Mouse (Mus musculus): ENCODE data around the gene Mrpl54. TPM values are rescaled to one million over a fixed set of nuclear protein-coding genes. Genes with fewer than 3 reads are reported as not detected.

The Mrpl54 gene
- polyA plus RNA-seq, 1 experiment from 2014 or later, result 249 TPM

DNA sequence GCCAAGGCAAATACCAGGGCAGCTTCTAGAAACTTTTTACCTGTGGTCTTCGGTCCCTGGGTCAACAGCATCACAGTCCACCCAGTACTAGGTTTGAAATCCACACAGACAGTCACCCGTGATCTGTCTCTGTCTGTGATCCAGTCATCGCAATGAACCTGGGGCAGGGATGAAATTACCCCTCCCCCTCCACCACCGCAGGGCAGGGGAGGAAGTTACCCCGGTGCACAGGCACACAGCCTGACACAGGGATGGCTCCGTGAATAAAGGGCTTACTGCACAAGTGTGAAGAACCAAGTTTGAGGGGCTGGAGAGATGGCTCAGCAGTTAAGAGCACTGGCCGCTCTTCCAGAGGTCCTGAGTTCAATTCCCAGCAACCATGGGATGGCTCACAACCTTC, 37.0 kb upstream of the Mrpl54 start:
- Histone ChIP-seq H3K4me3 (ENCODE audit: low read length) (no peak overlapping the region), H3K27ac (ENCODE audit: low read length) (no peak overlapping the region; the same call in 1 of the 2 replicates), H3K4me1 (ENCODE audit: control insufficient read depth, insufficient read depth, low read length) (peaks cover 56% of the 10 kb centered on the region), H3K27me3 (replicated peaks; ENCODE audit: control insufficient read depth, insufficient read depth, low read length) (no peaks in the 10 kb centered on the region), H3K9ac (ENCODE audit: low read depth, low read length) (peak overlapping the region; percentile 53; the same call in 1 of the 2 replicates), H3K4me2 (ENCODE audit: low read depth, low read length) (no peak overlapping the region), H3K9me3 (ENCODE audit: control insufficient read depth, low read length) (no peaks in the 10 kb centered on the region), H3K36me3 (ENCODE audit: control insufficient read depth, insufficient read depth, low read length) (peaks cover 22% of the 10 kb centered on the region)
- ATAC-seq, result no peak
- WGBS, result 75% methylated on average over 7 of the region's 7 CpGs

DNA sequence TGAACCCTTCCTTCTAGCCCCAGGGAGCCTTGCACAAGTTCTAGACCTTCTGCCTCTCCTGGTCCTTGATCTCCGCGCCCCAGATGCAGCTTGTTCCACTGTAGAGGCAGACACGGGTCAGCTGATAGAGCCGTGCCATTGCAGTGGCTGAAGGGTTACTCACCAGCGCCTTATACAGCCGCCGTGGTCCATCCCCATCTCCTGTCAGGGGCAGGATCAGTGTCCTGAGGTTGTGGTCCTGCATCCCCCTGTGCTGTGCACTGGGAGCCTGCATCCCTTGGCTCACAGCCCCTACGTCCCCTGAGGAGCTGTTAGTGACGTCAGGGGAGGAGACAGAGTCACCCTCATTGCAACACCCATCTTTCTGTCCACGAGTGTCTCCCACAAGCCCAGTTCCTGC, 36.5 kb upstream of the Mrpl54 start:
- WGBS, result 65% methylated on average over 10 of the region's 10 CpGs
- H3K4me1 ChIP-seq (ENCODE audit: control insufficient read depth, insufficient read depth, low read length), result peaks cover 58% of the 10 kb centered on the region

DNA sequence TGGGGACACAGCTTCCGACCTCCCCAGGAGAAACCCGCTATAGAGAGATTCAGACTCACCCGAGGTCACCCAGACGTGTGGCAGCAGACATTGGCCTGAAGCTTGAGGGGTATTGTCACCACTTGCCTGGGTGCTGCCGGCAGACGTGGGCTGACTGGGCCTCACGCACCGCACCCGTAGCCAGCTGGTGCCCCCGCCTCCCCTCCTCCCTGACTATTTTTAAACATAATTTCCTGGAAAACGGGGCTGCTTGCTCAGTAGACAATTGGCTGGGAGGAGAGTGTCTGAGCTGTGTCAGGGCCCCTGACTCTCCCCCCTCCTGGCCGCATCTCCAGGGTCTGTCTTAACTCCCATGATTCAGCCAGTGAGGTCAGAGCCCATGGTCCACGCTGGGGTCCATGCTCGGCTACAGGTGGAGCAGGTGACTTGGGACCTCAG, 36.1 kb upstream of the Mrpl54 start:
- H3K4me1 ChIP-seq (ENCODE audit: control insufficient read depth, insufficient read depth, low read length), result peaks cover 63% of the 10 kb centered on the region
- H3K9ac ChIP-seq (ENCODE audit: low read depth, low read length), result peak overlapping the region; percentile 53
- H3K36me3 ChIP-seq (ENCODE audit: control insufficient read depth, insufficient read depth, low read length), result peaks cover 15% of the 10 kb centered on the region

More for the DNA sequence above, 36.5 kb upstream of the Mrpl54 start:
- Histone ChIP-seq H3K9me3 (ENCODE audit: control insufficient read depth, low read length) (no peaks in the 10 kb centered on the region), H3K27me3 (replicated peaks; ENCODE audit: control insufficient read depth, insufficient read depth, low read length) (no peaks in the 10 kb centered on the region), H3K36me3 (ENCODE audit: control insufficient read depth, insufficient read depth, low read length) (peaks cover 20% of the 10 kb centered on the region), H3K4me2 (ENCODE audit: low read depth, low read length) (peak overlapping the region; percentile 33; the same call in 1 of the 2 replicates), H3K27ac (ENCODE audit: low read length) (peak overlapping the region; percentile 40; the same call in 1 of the 2 replicates), H3K9ac (ENCODE audit: low read depth, low read length) (peak overlapping the region; percentile 53; the same call in 1 of the 2 replicates), H3K4me3 (ENCODE audit: low read length) (no peak overlapping the region)
- peak; percentile 9 for ATAC-seq

DNA sequence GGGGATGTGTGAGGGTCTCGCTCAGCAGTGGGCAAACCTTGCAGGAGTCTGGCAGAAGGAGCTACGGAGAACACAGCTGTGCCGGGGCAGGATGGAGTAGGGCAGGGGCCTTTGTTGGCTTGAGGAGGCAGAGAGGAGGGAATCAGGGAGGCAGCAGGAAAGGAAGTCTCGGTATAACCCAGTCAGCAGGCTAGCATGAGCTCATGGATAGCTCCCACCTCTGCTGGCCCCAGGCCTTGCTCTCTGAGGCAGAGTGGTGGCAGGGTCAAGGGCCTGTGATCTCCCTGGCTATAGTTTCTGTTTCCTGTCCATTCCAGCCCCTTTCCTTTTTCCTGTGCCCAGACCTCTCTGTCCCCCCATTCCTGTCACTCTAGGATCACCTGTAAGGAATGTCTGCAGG, 35.6 kb upstream of the Mrpl54 start:
- no peaks in the 10 kb centered on the region for H3K9me3 ChIP-seq (ENCODE audit: control insufficient read depth, low read length)
- H3K27ac ChIP-seq (ENCODE audit: low read length), result peak overlapping the region; percentile 40
- H3K36me3 ChIP-seq (ENCODE audit: control insufficient read depth, insufficient read depth, low read length), result peaks cover 10% of the 10 kb centered on the region
- WGBS, result 50% methylated on average over 4 of the region's 4 CpGs
- peak overlapping the region; percentile 53 for H3K9ac ChIP-seq (ENCODE audit: low read depth, low read length)
- H3K4me2 ChIP-seq (ENCODE audit: low read depth, low read length), result no peak overlapping the region; the same call in 1 of the 2 replicates
- no peaks in the 10 kb centered on the region for H3K27me3 ChIP-seq (replicated peaks; ENCODE audit: control insufficient read depth, insufficient read depth, low read length)
- no peak for ATAC-seq
- H3K4me1 ChIP-seq (ENCODE audit: control insufficient read depth, insufficient read depth, low read length), result peaks cover 64% of the 10 kb centered on the region
- H3K4me3 ChIP-seq (ENCODE audit: low read length), result no peak overlapping the region

More for the DNA sequence above, 36.1 kb upstream of the Mrpl54 start:
- WGBS, result 36% methylated on average over 14 of the region's 14 CpGs
- H3K27me3 ChIP-seq (replicated peaks; ENCODE audit: control insufficient read depth, insufficient read depth, low read length), result no peaks in the 10 kb centered on the region
- H3K4me3 ChIP-seq (ENCODE audit: low read length), result no peak overlapping the region
- H3K9me3 ChIP-seq (ENCODE audit: control insufficient read depth, low read length), result no peaks in the 10 kb centered on the region
- H3K4me2 ChIP-seq (ENCODE audit: low read depth, low read length), result peak overlapping the region; percentile 33
- peak; percentile 22 for ATAC-seq
- peak overlapping the region; percentile 40 for H3K27ac ChIP-seq (ENCODE audit: low read length)

DNA sequence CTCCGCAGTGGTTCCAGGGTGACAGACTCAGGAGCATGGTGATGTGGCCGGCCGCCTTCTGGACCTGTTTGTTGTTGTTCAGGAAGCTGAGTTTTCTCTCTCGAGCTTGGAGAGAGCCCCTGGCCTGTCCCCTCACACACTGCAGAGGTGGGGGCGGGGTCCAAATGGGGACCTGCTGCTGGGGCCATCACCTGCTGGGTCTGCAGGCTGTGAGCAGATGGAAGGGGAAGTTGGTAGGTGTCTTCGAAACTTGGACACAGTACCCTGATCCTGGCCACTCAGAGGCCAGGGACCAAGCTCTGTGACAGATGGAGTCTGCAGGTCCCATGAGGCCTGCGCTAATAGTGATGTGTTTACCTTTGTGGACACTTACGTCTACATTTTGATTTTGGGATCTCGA, 34.6 kb upstream of the Mrpl54 start:
- ATAC-seq, result no peak
- Histone ChIP-seq H3K4me1 (ENCODE audit: control insufficient read depth, insufficient read depth, low read length) (peaks cover 64% of the 10 kb centered on the region), H3K27ac (ENCODE audit: low read length) (no peak overlapping the region), H3K9ac (ENCODE audit: low read depth, low read length) (no peak overlapping the region), H3K4me2 (ENCODE audit: low read depth, low read length) (no peak overlapping the region), H3K9me3 (ENCODE audit: control insufficient read depth, low read length) (no peaks in the 10 kb centered on the region), H3K27me3 (replicated peaks; ENCODE audit: control insufficient read depth, insufficient read depth, low read length) (no peaks in the 10 kb centered on the region), H3K4me3 (ENCODE audit: low read length) (no peak overlapping the region), H3K36me3 (ENCODE audit: control insufficient read depth, insufficient read depth, low read length) (peaks cover 6% of the 10 kb centered on the region; the same call in 1 of the 2 replicates)
- 72% methylated on average over 9 of the region's 9 CpGs for WGBS

DNA sequence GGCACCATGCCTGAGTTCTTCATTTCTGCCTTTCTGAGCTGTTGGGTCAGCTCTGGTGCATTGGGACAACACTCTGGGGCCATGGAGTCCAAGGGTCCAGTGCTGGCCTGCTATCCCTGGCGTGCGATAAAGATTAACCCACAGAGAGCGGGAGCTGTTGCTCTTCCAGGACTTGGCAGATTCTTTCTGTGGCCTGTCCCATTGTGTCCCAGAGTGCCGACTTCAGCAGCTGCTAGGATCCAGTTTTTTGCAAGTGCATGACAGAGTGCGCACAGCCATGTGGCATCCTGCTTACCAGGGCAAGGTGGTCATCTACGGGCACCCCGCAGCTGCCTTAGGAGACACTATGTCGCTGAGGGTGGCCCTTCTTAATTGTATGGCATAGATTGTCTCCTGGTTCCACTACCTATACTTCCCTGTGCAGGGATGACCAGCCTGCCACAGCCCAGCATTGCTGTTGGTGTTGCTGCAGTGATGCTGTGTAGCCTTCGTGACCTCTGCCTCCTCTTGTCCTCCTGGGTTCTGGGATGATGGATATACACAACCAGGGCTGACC, 33.7 kb upstream of the Mrpl54 start:
- no peak for ATAC-seq

DNA sequence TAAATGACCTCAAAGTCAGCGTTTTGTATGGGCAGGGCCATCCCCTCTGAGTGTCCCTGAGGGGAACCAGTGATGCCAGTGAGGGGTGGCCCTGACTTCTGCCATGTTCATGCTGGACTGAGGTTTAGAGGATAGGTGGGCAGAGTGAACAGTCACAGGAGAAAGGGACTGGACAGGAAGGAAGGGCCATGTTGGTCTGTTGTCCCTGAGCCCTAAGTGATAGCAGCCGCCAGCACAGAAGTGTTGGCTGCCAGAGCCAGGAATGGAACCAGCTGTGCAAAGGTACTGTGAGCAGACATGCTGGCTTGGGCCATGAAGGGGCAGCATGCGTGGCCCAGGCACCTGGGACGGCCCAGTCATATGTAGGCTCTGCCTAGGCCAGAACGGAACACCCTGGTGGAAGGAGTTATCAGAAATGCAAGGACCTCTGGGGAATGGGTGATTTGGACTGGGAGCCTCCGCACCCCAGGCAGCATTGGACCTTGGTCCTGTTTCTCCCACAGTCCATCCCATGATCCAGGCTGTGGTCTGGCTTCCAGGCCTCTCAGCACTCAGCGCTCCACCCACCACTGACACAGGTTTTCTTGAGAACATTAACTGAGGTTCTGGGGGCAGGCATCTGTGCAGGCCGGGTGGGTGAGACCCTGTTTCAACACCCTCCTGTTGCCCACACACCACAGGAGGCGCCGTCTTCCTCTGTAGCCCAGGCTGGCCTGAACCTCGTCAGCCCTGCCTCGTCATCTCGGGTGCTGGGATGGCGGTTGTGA, 33.0 kb upstream of the Mrpl54 start:
- H3K27ac ChIP-seq (ENCODE audit: low read length), result peak overlapping the region; percentile 16

More for the DNA sequence above, 33.7 kb upstream of the Mrpl54 start:
- Histone ChIP-seq H3K27ac (ENCODE audit: low read length) (peak overlapping the region; percentile 16), H3K27me3 (replicated peaks; ENCODE audit: control insufficient read depth, insufficient read depth, low read length) (no peaks in the 10 kb centered on the region), H3K9ac (ENCODE audit: low read depth, low read length) (peak overlapping the region; percentile 39; the same call in 1 of the 2 replicates), H3K4me1 (ENCODE audit: control insufficient read depth, insufficient read depth, low read length) (peaks cover 64% of the 10 kb centered on the region), H3K9me3 (ENCODE audit: control insufficient read depth, low read length) (no peaks in the 10 kb centered on the region), H3K4me3 (ENCODE audit: low read length) (no peak overlapping the region), H3K36me3 (ENCODE audit: control insufficient read depth, insufficient read depth, low read length) (no peaks in the 10 kb centered on the region), H3K4me2 (ENCODE audit: low read depth, low read length) (no peak overlapping the region)
- WGBS, result 70% methylated on average over 9 of the region's 9 CpGs

DNA sequence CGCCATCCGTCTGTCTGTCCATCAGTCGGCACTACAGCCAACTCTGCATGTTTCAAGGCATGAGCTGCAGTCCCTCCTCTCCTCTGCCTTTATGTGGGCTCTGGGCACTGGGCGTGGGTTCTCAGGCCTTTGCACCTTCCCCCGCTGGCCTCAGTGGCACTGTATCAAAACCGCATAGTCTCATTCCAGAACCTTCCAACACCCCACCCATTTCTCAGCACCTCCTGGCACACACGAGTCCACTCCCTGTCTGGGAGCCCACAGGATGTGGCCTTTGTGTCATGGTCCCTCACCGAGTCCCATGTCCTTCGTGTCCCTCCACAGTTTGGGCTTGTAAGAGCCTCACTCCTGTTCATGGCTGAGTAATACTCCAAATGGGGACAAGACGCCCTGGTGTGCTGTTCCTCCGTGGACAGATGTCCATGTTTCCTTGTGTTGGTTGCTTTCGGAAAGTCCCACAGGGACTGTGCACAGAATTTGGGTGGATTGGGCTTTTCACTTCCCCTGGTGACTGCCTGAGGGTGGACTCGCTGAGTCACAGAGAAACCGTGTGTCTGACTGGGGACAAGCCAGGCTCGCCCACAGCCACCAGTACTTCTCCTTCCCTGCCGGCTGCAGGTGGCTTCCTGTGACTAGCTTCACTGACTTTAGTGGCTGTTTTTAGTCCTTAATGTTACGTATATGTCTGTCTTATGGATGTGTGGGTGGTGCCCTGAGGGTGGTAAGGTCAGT, 31.8 kb upstream of the Mrpl54 start:
- Histone ChIP-seq H3K4me3 (ENCODE audit: low read length) (no peak overlapping the region), H3K9ac (ENCODE audit: low read depth, low read length) (no peak overlapping the region), H3K36me3 (ENCODE audit: control insufficient read depth, insufficient read depth, low read length) (no peaks in the 10 kb centered on the region), H3K27me3 (replicated peaks; ENCODE audit: control insufficient read depth, insufficient read depth, low read length) (no peaks in the 10 kb centered on the region), H3K9me3 (ENCODE audit: control insufficient read depth, low read length) (no peaks in the 10 kb centered on the region), H3K27ac (ENCODE audit: low read length) (peak overlapping the region; percentile 43), H3K4me1 (ENCODE audit: control insufficient read depth, insufficient read depth, low read length) (peaks cover 66% of the 10 kb centered on the region), H3K4me2 (ENCODE audit: low read depth, low read length) (no peak overlapping the region)
- WGBS, result 90% methylated on average over 17 of the region's 17 CpGs
- ATAC-seq, result no peak

More for the DNA sequence above, 33.0 kb upstream of the Mrpl54 start:
- Histone ChIP-seq H3K9me3 (ENCODE audit: control insufficient read depth, low read length) (no peaks in the 10 kb centered on the region), H3K4me3 (ENCODE audit: low read length) (no peak overlapping the region), H3K9ac (ENCODE audit: low read depth, low read length) (peak overlapping the region; percentile 39), H3K27me3 (replicated peaks; ENCODE audit: control insufficient read depth, insufficient read depth, low read length) (no peaks in the 10 kb centered on the region), H3K36me3 (ENCODE audit: control insufficient read depth, insufficient read depth, low read length) (no peaks in the 10 kb centered on the region), H3K4me2 (ENCODE audit: low read depth, low read length) (no peak overlapping the region), H3K4me1 (ENCODE audit: control insufficient read depth, insufficient read depth, low read length) (peaks cover 64% of the 10 kb centered on the region)
- WGBS, result 84% methylated on average over 14 of the region's 14 CpGs
- no peak for ATAC-seq

DNA sequence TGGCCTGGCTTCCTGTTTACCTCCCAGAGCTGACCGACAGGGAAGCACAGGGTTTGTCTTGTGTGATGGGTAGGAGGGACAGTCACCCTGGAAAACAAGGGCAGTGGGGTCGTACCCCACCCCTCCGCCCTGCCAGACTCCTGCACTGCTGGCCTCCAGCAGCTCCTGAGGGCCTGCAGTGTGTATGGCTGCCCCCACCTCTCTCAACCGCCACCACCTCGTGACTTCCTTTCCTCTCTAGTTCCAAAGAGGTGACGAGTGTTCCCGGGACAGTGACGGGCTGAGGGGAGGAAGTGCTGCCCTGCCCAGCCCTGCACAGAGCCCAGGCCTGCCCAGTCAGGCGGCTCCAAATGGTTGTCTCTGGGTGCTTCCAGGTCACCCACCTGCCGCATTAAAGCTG, 31.1 kb upstream of the Mrpl54 start:
- no peaks in the 10 kb centered on the region for H3K27me3 ChIP-seq (replicated peaks; ENCODE audit: control insufficient read depth, insufficient read depth, low read length)
- H3K4me1 ChIP-seq (ENCODE audit: control insufficient read depth, insufficient read depth, low read length), result peaks cover 59% of the 10 kb centered on the region
- 40% methylated on average over 10 of the region's 10 CpGs for WGBS
- no peak for ATAC-seq
- no peaks in the 10 kb centered on the region for H3K9me3 ChIP-seq (ENCODE audit: control insufficient read depth, low read length)
- H3K9ac ChIP-seq (ENCODE audit: low read depth, low read length), result peak overlapping the region; percentile 17
- H3K27ac ChIP-seq (ENCODE audit: low read length), result peak overlapping the region; percentile 43
- H3K4me3 ChIP-seq (ENCODE audit: low read length), result no peak overlapping the region
- H3K4me2 ChIP-seq (ENCODE audit: low read depth, low read length), result no peak overlapping the region
- H3K36me3 ChIP-seq (ENCODE audit: control insufficient read depth, insufficient read depth, low read length), result no peaks in the 10 kb centered on the region

Data from intestine, embryonic 16.5 days (tissue).